Mouse (Mus musculus): ENCODE measurements around the gene Gm17374. TPM values are rescaled to one million over a fixed set of nuclear protein-coding genes. Genes with fewer than 3 reads are reported as not detected.

The Gm17374 gene
- total and polyA plus RNA-seq, 2 experiments, result not detected

GRCm38 (mm10) chr2:140200713-140201112, 48.9 kb downstream of the Gm17374 start:
- DNase-seq (ENCODE audit: extremely low read depth, low read depth, low spot score), result no peak
- Histone ChIP-seq H3K27me3 (ENCODE audit: control insufficient read depth, insufficient read depth, low read length) (no peaks in the 10 kb centered on the region), H3K4me3 (ENCODE audit: insufficient read depth, low read depth, low read length) (no peak overlapping the region), H3K9ac (ENCODE audit: low read depth, low read length) (no peak overlapping the region), H3K27ac (replicated peaks; ENCODE audit: insufficient read depth, low read depth, low read length) (no peak overlapping the region), H3K4me1 (ENCODE audit: control insufficient read depth, insufficient read depth, low read length) (no peaks in the 10 kb centered on the region), H3K36me3 (ENCODE audit: control insufficient read depth, insufficient read depth, low read length) (peaks cover 2% of the 10 kb centered on the region; the same call in 1 of the 2 replicates), H3K79me2 (ENCODE audit: control insufficient read depth, insufficient read depth, low read length) (no peaks in the 10 kb centered on the region)
- WGBS, result 91% methylated on average over 2 of the region's 2 CpGs
- no peak for TF ChIP-seq CTCF (IDR thresholded peaks at IDR 0.05; ENCODE audit: low read depth, low read length)
- no peak for TF ChIP-seq POLR2A (IDR thresholded peaks at IDR 0.05; ENCODE audit: extremely low read depth, insufficient read depth, low read length)

DNA sequence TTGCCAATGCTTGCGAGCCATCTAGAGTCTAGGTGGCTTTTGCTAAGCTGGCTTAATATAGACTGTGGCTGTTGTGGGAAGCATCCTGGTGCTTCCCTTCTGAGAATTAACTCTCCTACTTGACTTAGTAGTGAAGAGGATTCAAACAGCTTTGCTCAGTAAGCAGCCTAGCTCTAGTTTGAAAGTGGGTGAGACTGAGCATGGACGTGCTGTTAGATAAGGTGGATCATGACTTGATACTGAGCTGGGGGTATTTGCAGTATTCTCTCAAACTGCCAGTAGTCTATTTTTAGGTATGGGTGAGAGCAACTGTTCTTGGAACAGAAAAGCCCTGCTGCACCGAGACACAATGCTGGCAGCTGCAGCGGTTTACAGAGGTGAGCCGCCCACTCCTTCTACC, 50.7 kb downstream of the Gm17374 start:
- Histone ChIP-seq H3K4me1 (ENCODE audit: control insufficient read depth, insufficient read depth, low read length) (no peaks in the 10 kb centered on the region), H3K27me3 (ENCODE audit: control insufficient read depth, insufficient read depth, low read length) (no peaks in the 10 kb centered on the region), H3K79me2 (ENCODE audit: control insufficient read depth, insufficient read depth, low read length) (no peaks in the 10 kb centered on the region), H3K4me3 (ENCODE audit: insufficient read depth, low read depth, low read length) (no peak overlapping the region), H3K9ac (ENCODE audit: low read depth, low read length) (no peak overlapping the region), H3K27ac (replicated peaks; ENCODE audit: insufficient read depth, low read depth, low read length) (no peak overlapping the region), H3K36me3 (ENCODE audit: control insufficient read depth, insufficient read depth, low read length) (peaks cover 4% of the 10 kb centered on the region; the same call in 1 of the 2 replicates)
- TF ChIP-seq CTCF (IDR thresholded peaks at IDR 0.05; ENCODE audit: low read depth, low read length), result no peak
- TF ChIP-seq POLR2A (IDR thresholded peaks at IDR 0.05; ENCODE audit: extremely low read depth, insufficient read depth, low read length), result no peak
- 86% methylated on average over 5 of the region's 5 CpGs for WGBS
- no peak for DNase-seq (ENCODE audit: extremely low read depth, low read depth, low spot score)

Other genes with a start within 250 kb of the Gm17374 start
- gene Tasp1, start 85.2 kb upstream of the Gm17374 start, total RNA-seq (2014; rRNA removed), result 10.6 and 13.3 TPM in 2 replicates
- gene Tasp1, start 85.2 kb upstream of the Gm17374 start, polyA plus RNA-seq (2012; rRNA removed), result 2.1 and 2.8 TPM in 2 replicates
- gene Esf1, start 18.5 kb downstream of the Gm17374 start, total RNA-seq (2014; rRNA removed), result 6.1 and 10.6 TPM in 2 replicates
- gene Esf1, start 18.5 kb downstream of the Gm17374 start, polyA plus RNA-seq (2012; rRNA removed), result 0.37 and 0.71 TPM in 2 replicates
- gene Ndufaf5, start 18.6 kb downstream of the Gm17374 start, total RNA-seq (2014; rRNA removed), result 9.1 and 11.4 TPM in 2 replicates
- gene Ndufaf5, start 18.6 kb downstream of the Gm17374 start, polyA plus RNA-seq (2012; rRNA removed), result 2.6 and 2.8 TPM in 2 replicates
- gene Sel1l2, start 237.7 kb downstream of the Gm17374 start, total RNA-seq (2014; rRNA removed), result not detected in 2 replicates
- gene Sel1l2, start 237.7 kb downstream of the Gm17374 start, polyA plus RNA-seq (2012; rRNA removed), result not detected in 2 replicates
- 2.0 and 3.8 TPM in 2 replicates for gene Macrod2, start 243.3 kb downstream of the Gm17374 start, total RNA-seq (2014; rRNA removed)
- gene Macrod2, start 243.3 kb downstream of the Gm17374 start, polyA plus RNA-seq (2012; rRNA removed), result 3.3 and 4.1 TPM in 2 replicates